Comparison of ENCODE assay signal across 7 mouse cellular contexts in genomic region chr10:5194081-5194670, GRCm38 (mm10).
DNase-seq lines count a peak whose midpoint lies in the region; ATAC-seq lines count a peak whose summit lies in the region.

No protein-coding gene starts in this region.

- no peaks in the 10 kb centered on the region for H3K9me3 ChIP-seq in forebrain, embryonic 10.5 days

- 1% methylated on average over 13 of the region's 13 CpGs for WGBS in forebrain, embryonic 10.5 days

- peak overlapping the region; percentile 77 for H3K27ac ChIP-seq in forebrain, embryonic 10.5 days

- H3K27me3 ChIP-seq in forebrain, embryonic 10.5 days (ENCODE audit: poor library complexity, severe bottlenecking) = no peaks in the 10 kb centered on the region

- peak; percentile 6 for DNase-seq in ovary, postnatal 10 days (ENCODE audit: low spot score)
- no peak for DNase-seq in ovary, postnatal 36 days (ENCODE audit: low spot score)
- no peak for DNase-seq in forebrain, embryonic 10.5 days (ENCODE audit: extremely low spot score, low spot score)
- DNase-seq in kidney, postnatal 25 days = peak; percentile 25 to 46
- DNase-seq in right cerebral cortex, adult 18-20 months = no peak
- DNase-seq in cerebellum, adult 11-12 months = no peak

- no peaks in the 10 kb centered on the region for H3K36me3 ChIP-seq in forebrain, embryonic 10.5 days (replicated peaks)

- H3K4me3 ChIP-seq in forebrain, embryonic 10.5 days = peak overlapping the region; percentile 59

- ATAC-seq in monocyte, adult 5-6 weeks (replicated peaks; ENCODE audit: insufficient number of reproducible peaks, low FRiP score, low TSS enrichment, poor library complexity, severe bottlenecking) = peak; percentile 69

- H3K4me1 ChIP-seq in forebrain, embryonic 10.5 days = peaks cover 7% of the 10 kb centered on the region; the same call in 1 of the 2 replicates

Comparison
In these comparisons a context has a peak if more than half of its experiments do, and no peak if none do; other contexts are left out.
1. DNase-seq: peak in ovary, postnatal 10 days (single experiment) and kidney, postnatal 25 days (2 of 2); none in ovary, postnatal 36 days (single experiment), forebrain, embryonic 10.5 days (single experiment), right cerebral cortex, adult 18-20 months (single experiment) and cerebellum, adult 11-12 months (single experiment).